Mouse (Mus musculus) stomach, embryonic 14.5 days (tissue): Measurements from ENCODE around the gene Mre11a. TPM values are rescaled to one million over a fixed set of nuclear protein-coding genes. Genes with fewer than 3 reads are reported as not detected.

Experiments
- ATAC-seq: fragments of 200-750 bp; cut with Nextera tagmentation; 2 replicates; pipeline ENCODE4 v1.8.0; 2017; ENCODE audit warnings: low read depth, moderate TSS enrichment; ENCODE audit not compliant: insufficient number of reproducible peaks, insufficient read depth, low FRiP score
- H3K27ac ChIP-seq: fragments of 300-500 bp; sonication (generic); 2 replicates; pipeline ENCODE4 v1.5.1; 2014; ENCODE audit warnings: mild to moderate bottlenecking, low read length, moderate library complexity, mixed read lengths
- H3K27me3 ChIP-seq: fragments of 300-500 bp; sonication (generic); 2 replicates; pipeline ENCODE4 v1.6.1; 2014; ENCODE audit warnings: low read length, control low read depth, mixed read lengths; ENCODE audit not compliant: control insufficient read depth, insufficient read depth
- H3K36me3 ChIP-seq: fragments of 300-500 bp; sonication (generic); 2 replicates; pipeline ENCODE4 v1.6.1; 2014; ENCODE audit warnings: mild to moderate bottlenecking, control low read depth, low read length, moderate library complexity, mixed read lengths; ENCODE audit not compliant: control insufficient read depth, insufficient read depth
- H3K4me1 ChIP-seq: fragments of 300-500 bp; sonication (generic); 2 replicates; pipeline ENCODE4 v1.6.1; 2014; ENCODE audit warnings: low read length, control low read depth, mixed read lengths; ENCODE audit not compliant: control insufficient read depth, insufficient read depth
- H3K4me2 ChIP-seq: fragments of 300-500 bp; sonication (generic); replicated peaks from 2 replicates; pipeline ENCODE4 v1.6.1; 2014; ENCODE audit warnings: low read depth, low read length, control low read depth
- H3K4me3 ChIP-seq: fragments of 300-500 bp; sonication (generic); 2 replicates; pipeline ENCODE4 v1.5.1; 2014; ENCODE audit warnings: low read depth, low read length, control low read depth
- H3K9ac ChIP-seq: fragments of 300-500 bp; sonication (generic); replicated peaks from 2 replicates; pipeline ENCODE4 v1.6.1; 2014; ENCODE audit warnings: low read depth, mild to moderate bottlenecking, control low read depth, low read length, moderate library complexity, mixed read lengths
- H3K9me3 ChIP-seq: fragments of 300-500 bp; sonication (generic); 2 replicates; pipeline ENCODE4 v1.6.1; 2016; ENCODE audit warnings: low read depth, low read length, control low read depth; ENCODE audit not compliant: control insufficient read depth
- WGBS: fragments of 180-500 bp; shearing (Covaris S2); extraction: QIAGEN DNeasy Blood & Tissue Kit; methylation state at CpG from one replicate; pipeline ENCODE4 v1.1.7; 2014; 5-methylcytosine and 5-hydroxymethylcytosine counted together
- polyA plus RNA-seq: library from polyadenylated mRNA; unstranded; fragments of >200 nt; fragmentation: Nextera tagmentation; extraction: Ambion mirVana; gene quantifications from 2 replicates; pipeline ENCODE4 v1.2.1, GENCODE M21; 2014

Gene Mre11a
- polyA plus RNA-seq, 1 experiment from 2014 or later: 29.6 TPM

- Histone ChIP-seq H3K36me3 (peaks cover 27% of the 10 kb centered on the region), H3K9ac (no peak overlapping the region), H3K4me1 (peaks cover 6% of the 10 kb centered on the region; the same call in 1 of the 2 replicates), H3K4me2 (no peak overlapping the region), H3K9me3 (no peaks in the 10 kb centered on the region), H3K27me3 (no peaks in the 10 kb centered on the region), H3K4me3 (no peak overlapping the region), H3K27ac (no peak overlapping the region)
- 89% methylated on average over 6 of the region's 6 CpGs for WGBS
- ATAC-seq: no peak
Observed at GRCm38 (mm10) chr9:14787356-14787755, 2.9 kb downstream of the Mre11a start.

GRCm38 (mm10) chr9:14805714-14806113 lies 21.3 kb downstream of the Mre11a start:
- H3K9me3 ChIP-seq: no peaks in the 10 kb centered on the region

GRCm38 (mm10) chr9:14806786-14807185 lies 22.3 kb downstream of the Mre11a start:
- no peak for ATAC-seq
- H3K27me3 ChIP-seq: no peaks in the 10 kb centered on the region
- no peak overlapping the region for H3K4me3 ChIP-seq
- H3K9me3 ChIP-seq: no peaks in the 10 kb centered on the region
- H3K9ac ChIP-seq: no peak overlapping the region
- no peak overlapping the region for H3K27ac ChIP-seq
- WGBS: 89% methylated on average over 1 of the region's 1 CpGs
- H3K4me1 ChIP-seq: no peaks in the 10 kb centered on the region
- H3K36me3 ChIP-seq: peaks cover 60% of the 10 kb centered on the region
- no peak overlapping the region for H3K4me2 ChIP-seq

More at GRCm38 (mm10) chr9:14805714-14806113, 21.3 kb downstream of the Mre11a start:
- no peak for ATAC-seq
- no peak overlapping the region for H3K27ac ChIP-seq
- H3K27me3 ChIP-seq: no peaks in the 10 kb centered on the region
- 86% methylated on average over 2 of the region's 2 CpGs for WGBS
- H3K9ac ChIP-seq: no peak overlapping the region
- H3K4me1 ChIP-seq: no peaks in the 10 kb centered on the region
- H3K36me3 ChIP-seq: peaks cover 58% of the 10 kb centered on the region
- no peak overlapping the region for H3K4me3 ChIP-seq
- no peak overlapping the region for H3K4me2 ChIP-seq

- H3K4me2 ChIP-seq: no peak overlapping the region
- no peak overlapping the region for H3K4me3 ChIP-seq
- H3K27me3 ChIP-seq: no peaks in the 10 kb centered on the region
- H3K9ac ChIP-seq: no peak overlapping the region
- no peak overlapping the region for H3K27ac ChIP-seq
- no peaks in the 10 kb centered on the region for H3K4me1 ChIP-seq
- ATAC-seq: no peak
- WGBS: 89% methylated on average over 5 of the region's 5 CpGs
- H3K36me3 ChIP-seq: peaks cover 57% of the 10 kb centered on the region
- H3K9me3 ChIP-seq: no peaks in the 10 kb centered on the region
Observed at GRCm38 (mm10) chr9:14810111-14810510, 25.7 kb downstream of the Mre11a start.

- Histone ChIP-seq H3K27ac (no peak overlapping the region), H3K4me2 (no peak overlapping the region), H3K36me3 (peaks cover 45% of the 10 kb centered on the region), H3K9me3 (no peaks in the 10 kb centered on the region), H3K4me1 (no peaks in the 10 kb centered on the region), H3K4me3 (no peak overlapping the region), H3K27me3 (no peaks in the 10 kb centered on the region), H3K9ac (no peak overlapping the region)
- ATAC-seq: no peak
Observed at GRCm38 (mm10) chr9:14821396-14821795, 36.9 kb downstream of the Mre11a start.

GRCm38 (mm10) chr9:14824840-14825239 lies 40.4 kb downstream of the Mre11a start:
- Histone ChIP-seq H3K4me3 (no peak overlapping the region), H3K27ac (no peak overlapping the region), H3K4me1 (no peaks in the 10 kb centered on the region), H3K36me3 (peaks cover 33% of the 10 kb centered on the region), H3K4me2 (no peak overlapping the region), H3K9ac (no peak overlapping the region), H3K9me3 (no peaks in the 10 kb centered on the region), H3K27me3 (no peaks in the 10 kb centered on the region)
- ATAC-seq: no peak
- WGBS: 90% methylated on average over 5 of the region's 5 CpGs

- no peak overlapping the region for H3K9ac ChIP-seq
- no peak overlapping the region for H3K4me3 ChIP-seq
- H3K4me2 ChIP-seq: no peak overlapping the region
- H3K9me3 ChIP-seq: no peaks in the 10 kb centered on the region
- no peaks in the 10 kb centered on the region for H3K4me1 ChIP-seq
- ATAC-seq: no peak
- H3K27ac ChIP-seq: no peak overlapping the region
- H3K36me3 ChIP-seq: peaks cover 34% of the 10 kb centered on the region
- no peaks in the 10 kb centered on the region for H3K27me3 ChIP-seq
- 73% methylated on average over 2 of the region's 2 CpGs for WGBS
Observed at GRCm38 (mm10) chr9:14827875-14828274, 43.4 kb downstream of the Mre11a start.

- Histone ChIP-seq H3K4me1 (no peaks in the 10 kb centered on the region), H3K9me3 (no peaks in the 10 kb centered on the region), H3K36me3 (peaks cover 37% of the 10 kb centered on the region), H3K9ac (no peak overlapping the region), H3K27me3 (no peaks in the 10 kb centered on the region), H3K4me2 (no peak overlapping the region), H3K4me3 (no peak overlapping the region), H3K27ac (no peak overlapping the region)
- ATAC-seq: no peak
- WGBS: 81% methylated on average over 5 of the region's 5 CpGs
Observed at GRCm38 (mm10) chr9:14832046-14832445, 47.6 kb downstream of the Mre11a start.

GRCm38 (mm10) chr9:14835335-14836075 lies 51.1 kb downstream of the Mre11a start:
- 91% methylated on average over 6 of the region's 6 CpGs for WGBS
- no peak for ATAC-seq

More at GRCm38 (mm10) chr9:14835335-14836075, 51.1 kb downstream of the Mre11a start:
- H3K9ac ChIP-seq: no peak overlapping the region
- H3K36me3 ChIP-seq: peaks cover 27% of the 10 kb centered on the region
- no peaks in the 10 kb centered on the region for H3K9me3 ChIP-seq
- H3K27me3 ChIP-seq: no peaks in the 10 kb centered on the region
- no peak overlapping the region for H3K27ac ChIP-seq
- H3K4me3 ChIP-seq: no peak overlapping the region
- no peaks in the 10 kb centered on the region for H3K4me1 ChIP-seq
- H3K4me2 ChIP-seq: no peak overlapping the region
